Comparison of ENCODE assay signal across 19 mouse cellular contexts in the genomic region with DNA sequence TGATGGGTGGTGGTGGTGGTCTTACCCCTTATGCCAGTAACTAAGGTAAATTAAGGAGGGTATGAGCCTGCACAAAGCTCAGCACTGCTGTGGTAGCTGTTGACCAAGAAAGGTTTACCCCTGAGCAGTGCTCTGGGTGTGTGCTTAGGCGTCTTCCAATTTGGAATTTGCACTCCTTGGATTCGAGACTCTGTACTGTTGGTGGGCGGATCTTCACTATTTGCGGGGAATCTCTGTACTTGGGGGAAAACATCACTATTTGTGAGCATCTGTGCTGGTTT. TPM values are rescaled to one million over a fixed set of nuclear protein-coding genes. Genes with fewer than 3 reads are reported as not detected.
DNase-seq lines count a peak whose midpoint lies in the region; ATAC-seq and TF ChIP-seq lines count a peak whose summit lies in the region.
"Had no signal": no experiment of that assay in that cellular context is flagged by ENCODE, and none has a peak within 500 bp of the region (broad histone marks: within the 10 kb centered on the region; RNA-seq: fewer than 3 reads in every experiment).

No protein-coding gene starts in this region.

- WGBS in heart, embryonic 10.5 days = 18% methylated on average over 4 of the region's 4 CpGs
- WGBS in kidney, embryonic 14.5 days = 12% methylated on average over 4 of the region's 4 CpGs
- 8% methylated on average over 4 of the region's 4 CpGs for WGBS in embryonic facial prominence, embryonic 13.5 days
- 32% methylated on average over 4 of the region's 4 CpGs for WGBS in limb, embryonic 14.5 days
- WGBS in liver, embryonic 12.5 days (ENCODE audit: insufficient replicate concordance) = 26% methylated on average over 4 of the region's 4 CpGs

- no peak for DNase-seq in heart, embryonic 10.5 days (ENCODE audit: low spot score)
- DNase-seq in heart, adult 11 months = no peak
- DNase-seq in kidney, postnatal 10 days = no peak
- no peak for DNase-seq in limb, embryonic 14.5 days (ENCODE audit: low spot score)
- no peak for DNase-seq in spleen, postnatal 4 days (ENCODE audit: low spot score in 2 of 2)
- DNase-seq: cerebellum, postnatal 14 days; gastrocnemius, postnatal 25 days; kidney, adult 18-20 months; kidney, postnatal 36 days; lung, adult 18-20 months; lung, postnatal 4 days; right cerebral cortex, adult 18-20 months; spleen, adult 18-20 months; thymus, postnatal 14 days had no signal

- H3K4me1 ChIP-seq in heart, embryonic 10.5 days = peaks cover 26% of the 10 kb centered on the region
- peaks cover 14% of the 10 kb centered on the region; the same call in 1 of the 2 replicates for H3K4me1 ChIP-seq in kidney, embryonic 14.5 days (ENCODE audit: control insufficient read depth, insufficient read depth, low read length)
- peaks cover 53% of the 10 kb centered on the region for H3K4me1 ChIP-seq in embryonic facial prominence, embryonic 13.5 days
- peaks cover 30% of the 10 kb centered on the region for H3K4me1 ChIP-seq in limb, embryonic 14.5 days (ENCODE audit: control insufficient read depth, insufficient read depth, low read length)
- no peaks in the 10 kb centered on the region for H3K4me1 ChIP-seq in liver, embryonic 12.5 days

- H3K27ac ChIP-seq in heart, embryonic 10.5 days = peak overlapping the region; percentile 36; the same call in 1 of the 2 replicates
- H3K27ac ChIP-seq in kidney, embryonic 14.5 days (ENCODE audit: low read depth, low read length) = no peak overlapping the region
- H3K27ac ChIP-seq in embryonic facial prominence, embryonic 13.5 days = peak overlapping the region; percentile 96
- peak overlapping the region; percentile 82 for H3K27ac ChIP-seq in limb, embryonic 14.5 days (replicated peaks; ENCODE audit: low read depth, low read length)
- no peak overlapping the region for H3K27ac ChIP-seq in liver, embryonic 12.5 days

- H3K27me3 ChIP-seq in heart, embryonic 10.5 days (ENCODE audit: insufficient read depth, poor library complexity, severe bottlenecking) = peaks cover 77% of the 10 kb centered on the region
- peaks cover 82% of the 10 kb centered on the region for H3K27me3 ChIP-seq in kidney, embryonic 14.5 days (ENCODE audit: control insufficient read depth, insufficient read depth, low read length)
- peaks cover 27% of the 10 kb centered on the region for H3K27me3 ChIP-seq in embryonic facial prominence, embryonic 13.5 days
- H3K27me3 ChIP-seq in limb, embryonic 14.5 days (ENCODE audit: control insufficient read depth, insufficient read depth, low read length) = peaks cover 4% of the 10 kb centered on the region; the same call in 1 of the 2 replicates
- H3K27me3 ChIP-seq in liver, embryonic 12.5 days (replicated peaks) = peaks cover 72% of the 10 kb centered on the region

- no peak overlapping the region for H3K9ac ChIP-seq in kidney, embryonic 14.5 days (ENCODE audit: low read depth, low read length)
- peak overlapping the region; percentile 79 for H3K9ac ChIP-seq in embryonic facial prominence, embryonic 13.5 days
- peak overlapping the region; percentile 54 for H3K9ac ChIP-seq in limb, embryonic 14.5 days (ENCODE audit: low read depth, low read length, severe bottlenecking)
- no peak overlapping the region for H3K9ac ChIP-seq in liver, embryonic 12.5 days

- TF ChIP-seq POLR2A in limb, embryonic 14.5 days (IDR thresholded peaks at IDR 0.05; ENCODE audit: borderline replicate concordance, extremely low read depth, insufficient read depth, insufficient read length) = no peak

- 0 out of 2 replicates have a peak, but pooled peaks have one; percentile 22 for ATAC-seq in kidney, embryonic 14.5 days (ENCODE audit: low FRiP score, low TSS enrichment)
- ATAC-seq in embryonic facial prominence, embryonic 13.5 days (ENCODE audit: insufficient number of reproducible peaks, insufficient read depth, low FRiP score, low TSS enrichment, low read depth) = no peak
- ATAC-seq in limb, embryonic 14.5 days (ENCODE audit: low FRiP score, low read depth) = no peak
- no peak for ATAC-seq in liver, embryonic 12.5 days

- H3K4me3 ChIP-seq in heart, embryonic 10.5 days = peak overlapping the region; percentile 57; the same call in 1 of the 2 replicates
- no peak overlapping the region for H3K4me3 ChIP-seq in kidney, embryonic 14.5 days (ENCODE audit: low read length)
- H3K4me3 ChIP-seq in embryonic facial prominence, embryonic 13.5 days = peak overlapping the region; percentile 43
- peak overlapping the region; percentile 35 for H3K4me3 ChIP-seq in limb, embryonic 14.5 days (replicated peaks; ENCODE audit: low read length)
- H3K4me3 ChIP-seq in liver, embryonic 12.5 days = no peak overlapping the region

- no peaks in the 10 kb centered on the region for H3K36me3 ChIP-seq in heart, embryonic 10.5 days
- H3K36me3 ChIP-seq in kidney, embryonic 14.5 days (ENCODE audit: control insufficient read depth, insufficient read depth, low read length) = no peaks in the 10 kb centered on the region
- no peaks in the 10 kb centered on the region for H3K36me3 ChIP-seq in embryonic facial prominence, embryonic 13.5 days
- H3K36me3 ChIP-seq in limb, embryonic 14.5 days (ENCODE audit: control insufficient read depth, insufficient read depth, low read length) = no peaks in the 10 kb centered on the region
- no peaks in the 10 kb centered on the region for H3K36me3 ChIP-seq in liver, embryonic 12.5 days

- H3K4me2 ChIP-seq in kidney, embryonic 14.5 days (replicated peaks; ENCODE audit: low read depth, low read length) = no peak overlapping the region
- H3K4me2 ChIP-seq in embryonic facial prominence, embryonic 13.5 days = peak overlapping the region; percentile 76
- peak overlapping the region; percentile 73 for H3K4me2 ChIP-seq in limb, embryonic 14.5 days (replicated peaks; ENCODE audit: low read depth, low read length, severe bottlenecking)
- no peak overlapping the region for H3K4me2 ChIP-seq in liver, embryonic 12.5 days

- no peaks in the 10 kb centered on the region for H3K9me3 ChIP-seq in heart, embryonic 10.5 days
- H3K9me3 ChIP-seq in kidney, embryonic 14.5 days (ENCODE audit: control insufficient read depth, low read length) = no peaks in the 10 kb centered on the region
- no peaks in the 10 kb centered on the region for H3K9me3 ChIP-seq in embryonic facial prominence, embryonic 13.5 days
- H3K9me3 ChIP-seq in limb, embryonic 14.5 days (ENCODE audit: control insufficient read depth, low read length) = no peaks in the 10 kb centered on the region
- H3K9me3 ChIP-seq in liver, embryonic 12.5 days (replicated peaks) = no peaks in the 10 kb centered on the region

RNA-seq across cellular contexts. Expression of a gene that starts 11.4 kb away (rescaled TPM):
- 7.5 and 17.4 TPM in 2 replicates for polyA plus RNA-seq in heart, embryonic 10.5 days (2016; fragmentation: Nextera tagmentation; extraction: Ambion mirVana)
- polyA plus RNA-seq in kidney, embryonic 14.5 days (2014; fragmentation: Nextera tagmentation; extraction: Ambion mirVana) = 5.8 and 9.0 TPM in 2 replicates
- polyA plus RNA-seq in embryonic facial prominence, embryonic 13.5 days (2015; fragmentation: Nextera tagmentation; extraction: Ambion mirVana) = 56.1 and 63.1 TPM in 2 replicates
- 259 and 340 TPM in 2 replicates for polyA plus RNA-seq in limb, embryonic 14.5 days (2012; rRNA removed)
- 69.7 and 82.4 TPM in 2 replicates for polyA plus RNA-seq in limb, embryonic 14.5 days (2014; fragmentation: Nextera tagmentation; extraction: Ambion mirVana)
- 1.3 and 2.8 TPM in 2 replicates for polyA plus RNA-seq in liver, embryonic 12.5 days (2016; fragmentation: Nextera tagmentation; extraction: Ambion mirVana)

RNA-seq across cellular contexts. Expression of a gene that starts 40.6 kb away (rescaled TPM):
- polyA plus RNA-seq in heart, embryonic 10.5 days (2016; fragmentation: Nextera tagmentation; extraction: Ambion mirVana) = not detected in 2 replicates
- not detected in 2 replicates for polyA plus RNA-seq in kidney, embryonic 14.5 days (2014; fragmentation: Nextera tagmentation; extraction: Ambion mirVana)
- not detected in 2 replicates for polyA plus RNA-seq in embryonic facial prominence, embryonic 13.5 days (2015; fragmentation: Nextera tagmentation; extraction: Ambion mirVana)
- polyA plus RNA-seq in limb, embryonic 14.5 days (2012; rRNA removed) = not detected in 2 replicates
- not detected in 2 replicates for polyA plus RNA-seq in limb, embryonic 14.5 days (2014; fragmentation: Nextera tagmentation; extraction: Ambion mirVana)
- polyA plus RNA-seq in liver, embryonic 12.5 days (2016; fragmentation: Nextera tagmentation; extraction: Ambion mirVana) = not detected in 2 replicates
- polyA plus RNA-seq: C2C12; stomach, embryonic 16.5 days had no signal

Comparison
In these comparisons a context has a peak if more than half of its experiments do, and no peak if none do; other contexts are left out.
1. H3K27ac ChIP-seq: peak in heart, embryonic 10.5 days (single experiment), embryonic facial prominence, embryonic 13.5 days (single experiment) and limb, embryonic 14.5 days (single experiment); none in kidney, embryonic 14.5 days (single experiment) and liver, embryonic 12.5 days (single experiment).
2. H3K4me3 ChIP-seq: peak in heart, embryonic 10.5 days (single experiment), embryonic facial prominence, embryonic 13.5 days (single experiment) and limb, embryonic 14.5 days (single experiment); none in kidney, embryonic 14.5 days (single experiment) and liver, embryonic 12.5 days (single experiment).
3. H3K4me2 ChIP-seq: peak in embryonic facial prominence, embryonic 13.5 days (single experiment) and limb, embryonic 14.5 days (single experiment); none in kidney, embryonic 14.5 days (single experiment) and liver, embryonic 12.5 days (single experiment).
4. H3K9ac ChIP-seq: peak in embryonic facial prominence, embryonic 13.5 days (single experiment) and limb, embryonic 14.5 days (single experiment); none in kidney, embryonic 14.5 days (single experiment) and liver, embryonic 12.5 days (single experiment).